Mouse (Mus musculus): ENCODE measurements around the gene Decr2.
A peak's percentile ranks its signal among the peaks of the same experiment; 100 is the strongest.
"Not testable (repeated sequence)": the region's sequence is repeated elsewhere in the genome, so short reads cannot be mapped to it uniquely, and the experiment has no call there.

The Decr2 gene

DNA sequence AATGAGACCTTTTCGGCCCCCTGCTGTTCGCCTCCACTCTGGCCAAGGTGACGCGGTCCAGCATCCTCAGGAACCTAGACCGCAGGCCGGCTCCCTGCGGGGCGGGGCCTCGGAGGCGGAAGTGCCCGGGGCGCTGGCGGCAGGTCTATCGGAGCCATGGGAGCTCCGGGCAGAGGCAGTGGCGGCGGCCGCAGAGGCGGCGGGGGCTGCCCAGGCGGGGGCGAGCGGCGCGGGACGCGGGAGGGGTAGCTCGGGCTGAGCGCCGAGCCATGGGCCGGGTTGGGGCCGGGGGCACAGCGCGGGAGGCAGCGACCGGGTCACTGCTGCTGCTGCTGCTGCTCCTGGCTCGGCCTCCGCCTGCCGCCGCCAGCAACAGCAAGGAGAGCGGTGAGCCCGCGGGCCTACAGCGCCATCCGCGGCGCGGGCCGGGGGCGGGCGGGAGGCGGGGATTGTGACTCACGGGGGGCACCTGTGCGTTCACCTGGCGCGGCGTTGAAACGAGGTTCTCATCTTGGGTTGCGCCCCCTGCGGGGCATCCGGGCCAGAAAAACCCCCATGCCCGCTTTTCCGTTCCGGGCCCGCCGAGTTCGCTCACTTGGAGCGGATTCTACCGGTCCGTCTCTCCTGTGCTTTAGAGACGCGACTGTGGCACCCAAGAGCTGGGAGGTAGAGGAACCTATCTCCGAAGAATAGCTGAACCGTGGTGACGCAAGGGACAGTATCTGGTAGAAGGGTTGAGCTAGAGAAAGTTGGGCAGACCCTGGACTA, 23.2 kb upstream of the Decr2 start, which contains the start of gene Tmem8:
Gene Tmem8, plus strand, starts transcription at position 119 of the 768 bp plus-strand sequence.
- peak; percentile 81 for DNase-seq (ENCODE audit: inconsistent ontology term)

DNA sequence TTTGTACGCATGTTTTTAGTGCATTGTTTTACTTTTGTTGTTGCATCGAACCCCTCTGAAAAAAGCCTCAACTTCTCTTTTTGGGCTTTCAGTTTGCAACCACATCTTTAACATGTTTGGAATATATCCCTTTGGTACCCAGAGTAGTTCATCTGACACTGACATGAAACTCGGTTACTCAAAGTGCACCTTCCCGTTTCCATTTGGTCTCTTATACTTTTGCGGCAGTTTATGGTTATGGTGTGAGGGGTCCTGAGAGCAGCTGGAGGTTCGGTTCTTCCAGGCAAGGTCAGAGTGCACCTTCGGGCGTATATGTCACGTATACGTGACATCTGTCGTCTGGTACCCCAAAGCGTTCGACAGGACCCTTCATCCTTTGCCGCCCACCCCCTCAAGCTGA, 22.6 kb upstream of the Decr2 start:
- no peak for DNase-seq (ENCODE audit: inconsistent ontology term)

DNA sequence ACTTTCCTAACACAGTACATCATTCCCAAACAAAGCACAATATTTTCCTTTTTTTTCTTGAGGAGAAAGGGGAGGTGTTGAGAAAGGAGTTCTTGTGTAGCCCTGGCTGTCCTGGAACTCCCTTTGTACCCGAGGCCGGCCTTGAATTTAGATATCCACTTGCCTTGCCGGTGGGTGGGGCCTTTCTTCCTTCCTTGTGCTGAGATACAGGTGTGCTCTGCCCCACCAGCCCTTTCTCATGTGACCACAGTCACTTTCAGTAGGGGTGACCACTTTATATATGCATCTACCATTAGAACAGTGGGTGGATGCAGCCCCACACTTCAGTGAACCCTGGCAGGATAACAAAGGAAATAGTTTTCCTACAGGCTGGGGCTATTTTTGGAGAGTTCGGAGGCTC, 21.6 kb upstream of the Decr2 start:
- DNase-seq (ENCODE audit: inconsistent ontology term), result no peak

DNA sequence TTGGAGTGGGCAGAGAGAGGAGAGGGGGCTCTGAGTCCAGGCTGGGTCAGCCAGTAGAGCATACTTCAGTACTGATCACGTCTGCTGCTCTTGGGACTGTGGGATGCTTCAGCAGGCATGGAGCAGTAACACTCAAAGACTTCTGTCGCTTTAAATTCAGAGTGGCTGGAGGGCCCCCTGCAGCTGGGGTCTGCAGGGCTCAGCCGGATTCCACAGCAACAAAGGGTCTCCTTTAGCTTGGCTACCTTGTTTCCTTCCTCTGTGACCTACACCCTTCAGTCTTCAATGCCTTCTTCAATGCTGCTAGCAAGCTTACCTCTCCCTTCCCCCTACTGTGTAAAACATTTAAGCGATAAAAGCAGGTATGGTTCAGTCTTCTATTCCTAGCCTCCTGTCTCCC, 20.9 kb upstream of the Decr2 start:
- DNase-seq (ENCODE audit: inconsistent ontology term), result no peak

DNA sequence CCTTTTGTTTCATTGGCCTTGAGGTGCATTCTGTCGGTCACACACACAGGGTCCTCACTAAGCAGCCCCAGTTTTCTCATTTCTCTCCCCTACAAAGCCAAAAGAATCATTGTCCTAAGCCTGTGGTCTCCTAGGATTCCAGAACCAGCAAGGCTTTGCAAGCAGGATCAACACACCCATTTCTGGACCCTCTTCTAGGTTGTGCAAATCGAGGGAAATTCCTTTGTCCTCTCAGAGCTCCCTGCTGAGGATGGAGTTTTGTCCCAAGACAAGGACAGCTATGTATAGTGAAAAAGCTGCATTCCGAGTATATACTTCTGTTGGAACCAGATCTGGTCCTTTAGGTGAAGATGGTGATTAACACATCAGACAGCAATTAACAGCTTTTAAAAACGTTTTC, 20.0 kb upstream of the Decr2 start:
- no peak for DNase-seq (ENCODE audit: inconsistent ontology term)

DNA sequence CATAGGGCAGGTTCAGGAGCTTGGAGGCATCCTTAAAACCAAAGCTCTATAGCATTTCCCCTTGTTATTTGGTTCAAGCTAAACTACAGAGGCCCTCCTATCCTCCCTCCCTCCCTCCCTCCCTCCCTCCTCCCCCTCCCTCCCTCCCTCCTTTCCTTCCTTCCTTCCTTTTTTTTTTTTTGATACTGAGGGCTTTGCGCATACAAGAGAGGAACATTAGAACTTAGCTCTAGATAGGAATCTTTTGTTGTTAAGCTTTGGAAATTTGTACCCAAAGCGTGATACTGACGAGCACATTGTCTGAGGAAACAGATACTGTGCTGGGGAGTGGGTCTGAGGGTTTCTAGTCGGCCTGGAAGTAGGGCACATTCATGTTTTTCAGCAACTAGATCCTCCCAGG, 15.5 kb upstream of the Decr2 start:
- DNase-seq (ENCODE audit: inconsistent ontology term), result no peak

DNA sequence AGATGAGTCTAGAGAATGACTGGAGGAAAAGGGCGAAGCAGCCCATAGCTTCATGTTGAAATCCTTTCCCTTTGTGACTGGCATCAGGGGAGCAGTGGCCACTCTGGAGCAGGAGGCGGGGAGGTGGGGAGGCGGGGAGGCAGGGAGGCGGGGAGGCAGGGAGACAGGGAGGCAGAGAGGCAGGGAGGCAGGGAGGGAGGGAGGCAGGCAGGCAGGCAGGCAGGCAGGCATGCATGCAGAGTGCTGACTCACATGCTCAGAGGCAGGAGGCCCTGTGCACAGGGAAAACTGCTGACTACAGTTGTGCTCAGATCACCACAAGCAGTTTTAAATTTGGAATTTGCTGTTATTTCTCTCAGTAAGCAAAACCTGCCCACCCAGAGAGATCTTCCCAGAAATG, 11.3 kb upstream of the Decr2 start:
- peak; percentile 69 for DNase-seq (ENCODE audit: inconsistent ontology term)

DNA sequence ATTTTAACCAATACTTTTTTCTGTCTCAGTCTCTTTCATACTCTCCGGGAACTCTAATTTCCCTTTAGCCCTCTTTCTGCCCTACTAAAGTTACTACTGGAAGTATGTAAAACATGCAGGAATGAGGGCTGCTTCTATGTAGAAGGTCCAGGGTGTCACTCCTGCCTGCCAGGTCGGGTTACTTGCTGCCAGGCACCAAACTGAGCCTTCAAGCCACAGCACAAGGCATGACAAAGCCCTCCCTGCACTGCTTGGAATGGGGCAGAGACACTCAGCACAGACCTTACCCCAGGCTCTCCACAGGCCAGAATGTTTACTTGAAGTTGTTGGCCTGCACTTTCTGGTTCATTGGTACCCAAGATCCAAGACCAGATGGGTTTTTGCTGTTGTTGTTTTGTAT, 10.0 kb upstream of the Decr2 start:
- peak; percentile 61 for DNase-seq (ENCODE audit: inconsistent ontology term)

DNA sequence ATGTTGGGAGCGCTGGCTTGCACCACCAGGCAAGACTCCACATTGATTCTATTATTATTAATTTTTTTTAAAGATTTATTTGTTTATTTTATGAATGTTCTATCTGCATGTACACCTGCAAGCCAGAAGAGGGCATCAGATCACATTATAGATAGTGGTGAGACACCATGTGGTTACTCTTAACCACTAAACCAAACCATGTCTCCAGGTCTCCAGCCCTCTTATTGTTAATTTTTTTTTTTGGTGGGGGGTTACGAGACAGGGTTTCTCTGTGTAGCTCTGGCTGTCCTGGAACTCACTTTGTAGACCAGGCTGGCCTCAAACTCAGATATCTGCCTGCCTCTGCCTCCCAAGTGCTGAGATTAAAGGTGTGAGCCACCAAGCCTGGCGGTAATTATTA, 9.2 kb upstream of the Decr2 start:
- DNase-seq (ENCODE audit: inconsistent ontology term), result not testable (repeated sequence)

DNA sequence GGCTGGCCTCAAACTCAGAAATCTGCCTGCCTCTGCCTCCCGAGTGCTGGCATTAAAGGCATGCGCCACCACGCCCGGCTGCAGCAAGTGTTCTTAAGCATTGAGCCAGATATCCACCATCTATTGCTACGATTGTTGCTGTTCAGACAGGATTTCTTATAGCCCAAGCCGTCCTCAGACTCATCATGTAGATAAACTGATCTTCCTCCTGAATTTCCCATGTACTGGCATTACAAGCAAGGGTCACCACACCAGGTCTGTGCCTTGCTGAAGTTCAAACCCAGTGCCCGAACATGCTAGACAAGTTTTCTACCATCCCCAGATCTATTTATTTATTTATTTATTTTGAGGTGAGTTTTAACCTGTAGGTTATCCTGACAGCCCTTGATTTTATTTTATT, 8.3 kb upstream of the Decr2 start:
- no peak for DNase-seq (ENCODE audit: inconsistent ontology term)

DNA sequence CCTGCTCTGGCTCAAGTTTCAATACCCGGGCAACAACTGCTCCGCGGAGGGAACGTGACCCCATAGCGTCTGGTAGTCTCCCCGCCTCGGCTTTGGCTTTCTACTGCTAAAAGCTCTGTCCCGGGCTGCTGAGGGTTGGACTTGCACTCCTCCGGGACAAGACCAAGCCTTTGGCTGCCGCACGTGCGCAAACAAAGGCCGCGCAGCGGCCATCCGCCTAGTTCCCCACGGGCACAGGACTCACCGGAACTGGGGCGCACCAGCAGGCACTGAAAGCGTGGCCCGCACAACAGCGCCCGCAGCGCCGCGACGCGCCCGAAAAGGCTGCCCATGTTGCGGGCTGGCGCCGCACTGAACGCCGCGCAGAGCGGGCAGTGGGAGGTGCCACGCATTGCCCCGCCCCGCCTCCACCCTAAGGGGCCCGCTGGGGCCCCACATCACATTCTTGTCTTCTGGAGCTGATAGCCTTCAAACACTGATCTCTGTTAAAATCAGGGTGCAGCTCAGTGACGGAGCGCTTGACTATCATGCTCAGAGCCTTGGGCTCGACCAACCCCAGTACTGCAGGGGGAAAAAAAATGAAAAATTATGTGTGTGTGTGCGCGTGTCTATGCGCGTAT, 5.1 kb upstream of the Decr2 start, which contains the start of gene Nme4:
Gene Nme4, minus strand, starts transcription at position 482 of the 620 bp plus-strand sequence.
- DNase-seq (ENCODE audit: inconsistent ontology term), result peak; percentile 67

DNA sequence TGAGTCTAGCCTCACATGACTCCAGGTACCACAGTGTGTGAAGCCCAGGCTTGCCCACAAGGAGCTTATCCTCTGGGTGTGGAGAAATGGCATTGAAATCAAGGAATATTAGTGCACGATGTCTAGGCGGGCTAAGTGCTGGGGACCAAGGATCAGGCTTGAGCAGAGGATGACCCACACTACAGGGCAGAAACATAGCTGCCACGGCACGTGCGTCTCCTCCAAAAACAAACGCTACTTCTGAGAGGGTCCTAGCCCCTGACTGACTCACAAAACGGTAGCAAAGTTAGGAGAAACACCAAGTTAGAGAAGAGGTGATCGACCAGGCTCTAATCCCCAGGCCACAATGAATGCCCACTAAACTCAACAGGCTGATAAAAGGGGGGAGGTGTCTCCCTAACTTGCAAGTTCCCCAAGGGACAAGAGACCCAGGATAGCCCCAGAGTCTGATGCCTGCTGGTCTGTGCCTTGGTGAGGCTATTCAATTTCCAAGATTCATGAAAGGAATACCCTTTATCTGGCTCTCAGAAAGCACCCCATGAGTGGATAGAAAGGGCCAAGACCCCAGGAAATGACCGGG, 4.5 kb upstream of the Decr2 start:
- DNase-seq (ENCODE audit: inconsistent ontology term), result no peak

DNA sequence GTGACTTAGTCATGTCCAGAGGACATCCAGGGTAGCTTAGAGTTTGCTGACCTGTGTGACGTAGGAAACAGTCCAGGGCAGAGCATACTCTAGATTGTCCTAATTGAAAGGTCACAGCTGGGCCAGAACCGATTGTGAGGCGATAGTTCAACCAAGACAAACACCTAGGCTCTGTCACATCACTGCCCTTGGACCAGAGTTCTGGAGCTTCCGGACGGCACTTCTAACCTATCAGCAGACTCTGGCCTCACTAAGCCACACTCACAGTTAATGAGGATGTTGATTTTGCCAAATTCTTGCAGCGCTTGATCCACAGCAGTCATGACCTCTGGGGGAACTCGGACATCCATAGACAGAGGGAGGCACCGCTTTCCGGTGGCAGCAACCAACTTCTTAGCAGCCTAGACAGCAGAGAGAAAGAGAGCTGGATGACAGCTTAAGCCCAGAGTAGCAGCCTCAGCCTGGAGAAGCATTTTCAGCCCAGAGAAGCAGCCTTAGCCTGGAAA, 3.0 kb downstream of the Decr2 start:
- DNase-seq (ENCODE audit: inconsistent ontology term), result no peak

DNA sequence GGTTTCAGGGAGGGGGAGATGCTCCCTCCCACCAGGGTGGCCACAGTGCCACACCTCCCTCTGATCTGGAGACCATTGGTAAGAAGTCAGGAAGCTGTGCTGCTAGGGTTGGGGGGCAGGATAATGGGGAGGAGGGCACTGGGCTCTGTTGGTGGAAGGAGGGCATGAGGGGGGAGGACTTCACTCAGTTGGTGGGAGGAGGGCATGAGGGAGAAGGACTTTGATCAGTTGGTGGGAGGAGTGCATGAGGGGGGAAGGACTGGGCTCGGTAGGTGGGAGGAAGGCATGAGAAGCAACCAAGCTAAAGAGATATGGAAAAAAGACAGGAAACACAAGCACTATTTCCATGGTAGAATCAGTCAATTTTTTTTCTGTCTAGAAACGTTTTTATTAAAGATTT, 9.3 kb downstream of the Decr2 start:
- DNase-seq (ENCODE audit: inconsistent ontology term), result no peak

DNA sequence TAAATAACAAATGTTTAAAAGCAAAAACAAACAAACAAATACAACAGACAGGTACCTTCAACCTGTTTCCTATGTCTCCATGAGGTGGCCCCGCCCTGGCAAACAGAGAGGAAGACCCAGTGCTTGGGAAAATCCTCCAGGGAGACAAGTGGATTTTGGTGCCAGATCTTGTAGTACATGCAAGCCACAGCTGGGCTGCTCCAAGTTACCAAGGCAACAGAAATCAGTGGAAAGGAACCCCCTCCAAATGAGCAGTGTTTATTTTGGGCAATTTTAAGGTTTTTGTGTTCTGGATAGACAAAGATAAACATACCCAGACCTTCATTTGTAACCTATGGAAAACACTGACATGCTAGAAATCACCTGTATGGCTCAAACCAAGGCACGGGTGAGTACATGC, 11.3 kb downstream of the Decr2 start:
- DNase-seq (ENCODE audit: inconsistent ontology term), result no peak

DNA sequence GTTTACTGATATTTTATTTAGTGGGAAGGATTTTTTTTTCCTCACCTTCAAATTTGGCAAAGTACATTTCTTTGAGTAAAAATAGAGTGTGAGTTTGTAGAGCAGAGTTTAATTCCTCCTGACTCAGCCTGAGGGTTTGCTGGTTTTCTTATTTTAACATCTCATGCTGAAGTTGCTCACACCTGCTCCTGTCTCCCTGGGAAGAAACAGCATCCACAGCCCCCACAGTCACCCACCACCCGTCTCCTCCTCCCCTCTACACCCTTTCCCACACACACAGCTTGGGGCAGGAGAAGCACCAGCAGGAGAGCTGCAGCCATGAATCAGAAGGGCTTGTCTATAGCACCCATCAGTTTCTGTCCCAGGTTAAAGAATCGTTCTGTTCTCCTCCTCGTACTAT, 14.9 kb downstream of the Decr2 start:
- DNase-seq (ENCODE audit: inconsistent ontology term), result no peak

DNA sequence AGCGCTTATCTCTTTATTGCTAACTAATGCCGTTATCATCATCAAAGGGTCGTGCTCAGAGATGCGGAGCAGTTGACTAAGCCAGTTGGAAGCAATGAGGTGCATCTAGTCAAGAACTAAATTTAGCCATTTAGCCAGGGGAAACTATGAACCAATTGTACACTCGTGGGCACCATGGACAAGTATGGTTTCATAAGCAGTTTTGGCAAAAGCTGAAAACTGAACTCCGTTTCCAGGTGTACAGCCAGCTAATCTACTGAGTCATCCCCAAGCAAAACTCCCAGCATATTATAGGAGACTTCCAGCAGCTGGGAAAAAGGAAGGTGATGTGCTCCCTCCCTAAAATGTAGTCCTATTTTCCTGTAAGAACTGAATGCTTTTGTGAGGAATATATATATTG, 20.0 kb downstream of the Decr2 start:
- peak; percentile 26 for DNase-seq (ENCODE audit: inconsistent ontology term)

DNA sequence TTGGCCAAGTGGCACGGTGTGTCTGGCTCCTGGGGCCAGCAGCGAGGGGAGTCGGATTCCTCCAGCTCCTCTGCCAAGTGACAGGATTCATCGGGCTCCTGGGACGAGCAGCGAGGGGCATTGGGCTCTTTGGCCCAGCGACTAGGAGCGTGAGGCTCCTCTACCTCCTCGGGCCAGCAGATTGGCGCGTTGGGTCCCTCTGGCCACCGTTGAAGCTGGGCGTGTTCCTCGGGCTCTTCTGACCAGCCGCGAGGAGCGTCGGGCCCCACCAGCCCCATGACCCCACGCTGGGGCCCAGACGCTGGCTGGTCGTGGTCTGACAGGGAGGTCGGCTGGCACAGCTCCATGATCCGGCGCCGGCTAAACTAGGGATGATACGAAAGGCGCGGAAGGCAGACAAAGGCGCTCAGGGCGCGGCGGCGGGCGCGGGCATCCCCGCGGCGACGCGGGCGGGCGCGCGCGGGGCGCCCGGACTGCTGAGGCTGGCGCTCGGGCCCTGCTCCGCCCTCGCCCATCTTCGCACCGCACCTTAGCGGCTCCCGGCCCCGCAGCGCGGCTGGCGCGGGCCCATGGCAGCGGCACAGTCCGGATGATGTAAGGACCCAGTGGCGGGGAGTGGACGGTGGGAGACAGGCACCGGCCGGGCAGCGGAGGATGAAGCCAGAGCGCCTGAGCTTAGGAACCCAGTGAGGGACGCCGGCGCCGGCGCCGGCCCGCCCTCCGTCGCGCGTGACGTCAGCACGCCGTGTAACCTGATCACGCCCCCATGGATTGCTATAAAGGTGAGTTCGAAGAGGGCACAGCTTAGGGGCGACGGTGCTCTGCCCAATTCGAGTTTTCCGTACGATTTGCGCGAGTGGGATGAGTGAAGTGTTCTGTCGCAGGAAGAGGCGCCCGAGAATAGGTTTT, 21.1 kb downstream of the Decr2 start, which contains the start of gene Rab11fip3:
Gene Rab11fip3, minus strand, starts transcription at position 725 of the 909 bp plus-strand sequence.
- peak; percentile 93 for DNase-seq (ENCODE audit: inconsistent ontology term)

DNA sequence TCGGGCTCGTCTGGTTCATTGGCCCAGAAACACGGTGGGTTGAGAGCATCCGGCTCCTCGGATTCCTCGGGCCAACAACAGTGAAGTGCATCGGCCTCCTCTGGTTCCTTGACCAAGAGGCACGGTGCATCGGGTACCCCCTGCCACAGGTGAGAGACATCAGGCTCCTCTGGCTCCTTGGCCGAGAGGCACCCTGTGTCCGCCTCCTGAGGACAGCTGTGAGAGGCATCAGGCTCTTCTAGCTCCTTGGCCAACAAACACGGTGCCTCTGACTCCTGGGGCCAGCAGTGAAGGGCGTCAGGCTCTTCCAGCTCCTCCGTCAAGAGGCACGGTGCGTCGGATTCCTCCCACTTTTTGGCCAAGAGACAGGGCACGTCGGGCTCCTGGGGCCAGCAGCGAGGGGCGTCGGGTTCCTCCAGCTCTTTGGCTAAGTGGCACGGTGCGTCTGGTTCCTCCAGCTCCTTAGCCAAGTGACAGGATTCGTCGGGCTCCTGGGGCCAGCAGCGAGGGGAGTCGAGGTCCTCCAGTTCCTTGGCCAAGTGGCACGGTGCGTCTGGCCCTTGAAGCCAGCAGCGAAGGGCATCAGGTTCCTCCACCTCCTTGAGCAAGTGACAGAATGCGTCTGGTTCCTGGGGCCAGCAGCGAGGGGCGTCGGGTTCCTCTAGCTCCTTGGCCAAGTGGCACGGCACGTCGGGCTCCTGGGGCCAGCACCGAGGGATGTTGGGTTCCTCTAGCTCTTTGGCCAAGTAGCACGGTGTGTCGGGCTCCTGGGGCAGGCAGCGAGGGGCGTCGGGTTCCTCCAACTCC, 21.9 kb downstream of the Decr2 start:
- DNase-seq (ENCODE audit: inconsistent ontology term), result peak; percentile 44

DNA sequence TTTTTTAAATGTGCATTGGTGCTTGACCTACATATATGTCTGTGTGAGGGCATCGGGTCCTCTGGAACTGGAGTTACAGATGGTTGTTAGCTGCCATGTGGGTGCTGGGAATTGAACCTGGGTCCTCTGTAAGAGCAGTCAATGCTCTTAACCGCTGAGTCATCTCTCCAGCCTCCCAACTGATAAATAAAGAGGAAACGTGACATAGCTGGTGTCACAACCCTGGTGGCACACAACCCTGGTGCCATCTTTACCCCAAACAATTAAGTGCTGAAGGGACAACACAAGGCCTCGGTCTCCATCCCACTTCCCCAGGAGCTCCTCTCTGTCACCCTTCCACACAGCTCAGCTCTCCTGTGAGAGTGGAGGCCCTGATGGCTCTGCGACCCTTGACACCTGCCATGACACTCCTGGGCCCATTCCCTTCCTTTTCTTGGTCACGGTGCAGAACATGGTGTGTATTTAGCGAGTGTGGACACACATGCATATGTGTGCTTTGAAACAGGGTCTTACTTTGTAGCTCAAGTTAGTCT, 23.6 kb downstream of the Decr2 start:
- no peak for DNase-seq (ENCODE audit: inconsistent ontology term)

DNA sequence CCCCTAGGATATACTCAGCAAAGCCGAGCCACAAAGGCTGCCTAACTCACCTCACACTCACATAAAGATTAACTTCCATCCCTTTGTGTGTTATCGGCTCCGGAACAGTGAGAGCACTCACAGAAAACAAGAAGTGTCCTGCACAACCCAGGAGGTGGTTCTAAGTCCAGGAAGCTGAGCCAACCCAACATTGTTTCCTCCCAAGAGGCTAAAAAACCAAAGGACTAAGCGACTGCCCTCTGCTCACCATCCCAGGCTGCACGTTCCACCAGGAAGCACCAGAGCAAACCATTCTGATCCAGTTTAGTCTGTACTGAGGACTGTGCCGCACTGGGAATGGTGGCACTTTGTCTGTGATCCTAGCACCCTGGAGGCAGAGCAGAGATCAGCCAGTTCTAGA, 25.2 kb downstream of the Decr2 start:
- no peak for DNase-seq (ENCODE audit: inconsistent ontology term)

All from Muller cell, postnatal 12 days (primary cell).